Comparison of ENCODE assay signal across 12 mouse cellular contexts in genomic region chr11:68049261-68050165, GRCm38 (mm10).
DNase-seq lines count a peak whose midpoint lies in the region; ATAC-seq and TF ChIP-seq lines count a peak whose summit lies in the region.
"Had no signal": no experiment of that assay in that cellular context is flagged by ENCODE, and none has a peak within 500 bp of the region (broad histone marks: within the 10 kb centered on the region; RNA-seq: fewer than 3 reads in every experiment).

No protein-coding gene starts in this region.

- no peak for TF ChIP-seq CTCF in forebrain, postnatal 0 days (IDR thresholded peaks at IDR 0.05; ENCODE audit: low read depth)

- H3K27ac ChIP-seq in forebrain, embryonic 14.5 days (ENCODE audit: low read depth, low read length): no peak overlapping the region
- no peak overlapping the region for H3K27ac ChIP-seq in forebrain, postnatal 0 days (ENCODE audit: low read depth, low read length)
- H3K27ac ChIP-seq in hindbrain, embryonic 10.5 days: peak overlapping the region; percentile 70

- H3K27me3 ChIP-seq in forebrain, embryonic 14.5 days (replicated peaks; ENCODE audit: control insufficient read depth, insufficient read depth, low read length): no peaks in the 10 kb centered on the region
- no peaks in the 10 kb centered on the region for H3K27me3 ChIP-seq in forebrain, postnatal 0 days (ENCODE audit: insufficient read depth, low read length)
- peaks cover 4% of the 10 kb centered on the region; the same call in 1 of the 2 replicates for H3K27me3 ChIP-seq in hindbrain, embryonic 10.5 days (ENCODE audit: insufficient read depth, poor library complexity, severe bottlenecking)

- no peaks in the 10 kb centered on the region for H3K36me3 ChIP-seq in forebrain, embryonic 14.5 days (ENCODE audit: control insufficient read depth, insufficient read depth, low read length)
- no peaks in the 10 kb centered on the region for H3K36me3 ChIP-seq in forebrain, postnatal 0 days (ENCODE audit: insufficient read depth)
- H3K36me3 ChIP-seq in hindbrain, embryonic 10.5 days: no peaks in the 10 kb centered on the region

- H3K9ac ChIP-seq in forebrain, embryonic 14.5 days (ENCODE audit: low read length): no peak overlapping the region
- H3K9ac ChIP-seq in forebrain, postnatal 0 days: no peak overlapping the region

- peaks cover 6% of the 10 kb centered on the region; the same call in 1 of the 2 replicates for H3K4me1 ChIP-seq in forebrain, embryonic 14.5 days (ENCODE audit: control insufficient read depth, insufficient read depth, low read length)
- no peaks in the 10 kb centered on the region for H3K4me1 ChIP-seq in forebrain, postnatal 0 days (ENCODE audit: insufficient read depth)
- peaks cover 37% of the 10 kb centered on the region for H3K4me1 ChIP-seq in hindbrain, embryonic 10.5 days (replicated peaks)

- no peak overlapping the region for H3K4me2 ChIP-seq in forebrain, embryonic 14.5 days (ENCODE audit: low read length)
- no peak overlapping the region for H3K4me2 ChIP-seq in forebrain, postnatal 0 days (ENCODE audit: low read depth)

- no peak for ATAC-seq in forebrain, embryonic 14.5 days
- ATAC-seq in forebrain, postnatal 0 days: no peak
- ATAC-seq: CD4-positive, CD25-positive, alpha-beta regulatory T cell, adult 4 months; intestine, embryonic 16.5 days had no signal

- H3K4me3 ChIP-seq in forebrain, embryonic 14.5 days (ENCODE audit: low read depth, low read length): no peak overlapping the region
- H3K4me3 ChIP-seq in forebrain, postnatal 0 days (ENCODE audit: low read depth, low read length): no peak overlapping the region
- H3K4me3 ChIP-seq in hindbrain, embryonic 10.5 days: peak overlapping the region; percentile 18; the same call in 1 of the 2 replicates

- H3K9me3 ChIP-seq in forebrain, embryonic 14.5 days (replicated peaks; ENCODE audit: control insufficient read depth, low read length): no peaks in the 10 kb centered on the region
- H3K9me3 ChIP-seq in forebrain, postnatal 0 days (ENCODE audit: low read length): no peaks in the 10 kb centered on the region
- H3K9me3 ChIP-seq in hindbrain, embryonic 10.5 days: no peaks in the 10 kb centered on the region

- WGBS in forebrain, embryonic 14.5 days: 79% methylated on average over 17 of the region's 17 CpGs
- WGBS in forebrain, postnatal 0 days: 59% methylated on average over 17 of the region's 17 CpGs
- 82% methylated on average over 17 of the region's 17 CpGs for WGBS in hindbrain, embryonic 10.5 days

- intact Hi-C loops in left cerebral cortex, postnatal 25 days (cut with DNase I): no loop called here

- peak; percentile 23 for DNase-seq in forebrain, embryonic 14.5 days (ENCODE audit: low spot score)
- no peak for DNase-seq in forebrain, postnatal 0 days
- peak; percentile 51 for DNase-seq in lung, postnatal 10 days
- DNase-seq in lung, postnatal 25 days (ENCODE audit: low spot score): no peak
- no peak for DNase-seq in hindbrain, embryonic 10.5 days (ENCODE audit: low spot score)
- DNase-seq in mesoderm, embryonic 11.5 days (ENCODE audit: low read depth, low spot score): peak; percentile 57
- DNase-seq in left cerebral cortex, postnatal 25 days (ENCODE audit: low spot score in 2 of 2): no peak
- DNase-seq in thymus, postnatal 0 days (ENCODE audit: low spot score): no peak
- DNase-seq: cerebellum, adult 8-10 months; right cerebral cortex, postnatal 4 days had no signal

Comparison
In these comparisons a context has a peak if more than half of its experiments do, and no peak if none do; other contexts are left out.
1. DNase-seq: peak in forebrain, embryonic 14.5 days (single experiment), lung, postnatal 10 days (single experiment) and mesoderm, embryonic 11.5 days (single experiment); none in forebrain, postnatal 0 days (single experiment), lung, postnatal 25 days (single experiment), hindbrain, embryonic 10.5 days (single experiment), left cerebral cortex, postnatal 25 days (0 of 2) and thymus, postnatal 0 days (single experiment).